Mouse (Mus musculus) midbrain, embryonic 11.5 days (tissue): ENCODE measurements at regions not wholly inside any gene's neighbourhood (a gene's known extent, or its start where the extent isn't known, plus 50 kb on each side); places are given as distances from the start of the nearest gene placed in this dataset.
A peak's percentile ranks its signal among the peaks of the same experiment; 100 is the strongest.
"Not testable (repeated sequence)": the region's sequence is repeated elsewhere in the genome, so short reads cannot be mapped to it uniquely, and the experiment has no call there.

Experiments used
- ATAC-seq: fragments of 200-750 bp; cut with Nextera tagmentation; 2 replicates; pipeline ENCODE4 v1.8.0; 2017; ENCODE audit warnings: moderate TSS enrichment, moderate library complexity; ENCODE audit not compliant: low FRiP score
- DNase-seq: peaks from one replicate; pipeline ENCODE4 v3.0.0; 2015; ENCODE audit warnings: low spot score; ENCODE audit errors: missing footprints
- H3K27ac ChIP-seq: fragments of 300-500 bp; sonication (generic); 2 replicates; pipeline ENCODE4 v1.5.1; 2014; ENCODE audit warnings: low read depth, low read length
- H3K27me3 ChIP-seq: fragments of 300-500 bp; sonication (generic); 2 replicates; pipeline ENCODE4 v1.6.1; 2014; ENCODE audit warnings: mild to moderate bottlenecking, low read length, moderate library complexity, mixed read lengths; ENCODE audit not compliant: control insufficient read depth, insufficient read depth
- H3K36me3 ChIP-seq: fragments of 300-500 bp; sonication (generic); 2 replicates; pipeline ENCODE4 v1.6.1; 2014; ENCODE audit warnings: mild to moderate bottlenecking, low read length, moderate library complexity, mixed read lengths; ENCODE audit not compliant: control insufficient read depth, insufficient read depth
- H3K4me1 ChIP-seq: fragments of 300-500 bp; sonication (generic); 2 replicates; pipeline ENCODE4 v1.6.1; 2014; ENCODE audit warnings: low read length; ENCODE audit not compliant: control insufficient read depth, insufficient read depth
- H3K4me2 ChIP-seq: fragments of 300-500 bp; sonication (generic); 2 replicates; pipeline ENCODE4 v1.6.1; 2014; ENCODE audit warnings: mild to moderate bottlenecking, moderate library complexity
- H3K4me3 ChIP-seq: fragments of 300-500 bp; sonication (generic); 2 replicates; pipeline ENCODE4 v1.5.1; 2014; ENCODE audit warnings: low read depth, low read length
- H3K9ac ChIP-seq: fragments of 300-500 bp; sonication (generic); 2 replicates; pipeline ENCODE4 v1.6.1; 2014; ENCODE audit warnings: low read length
- H3K9me3 ChIP-seq: fragments of 300-500 bp; sonication (generic); 2 replicates; pipeline ENCODE4 v1.6.1; 2016; ENCODE audit warnings: low read length; ENCODE audit not compliant: control insufficient read depth
- WGBS: fragments of 180-500 bp; shearing (Covaris S2); extraction: QIAGEN DNeasy Blood & Tissue Kit; methylation state at CpG from one replicate; pipeline ENCODE4 v1.1.7; 2014; 5-methylcytosine and 5-hydroxymethylcytosine counted together

GRCm38 (mm10) chr11:113148198-113148537 is 366.1 kb downstream of the Sox9 start:
- 93% methylated on average over 9 of the region's 9 CpGs for WGBS
- H3K4me2 ChIP-seq, result no peak overlapping the region
- no peaks in the 10 kb centered on the region; the same call in 1 of the 2 replicates for H3K27me3 ChIP-seq
- H3K4me1 ChIP-seq, result peaks cover 16% of the 10 kb centered on the region
- no peak overlapping the region for H3K27ac ChIP-seq
- H3K4me3 ChIP-seq, result no peak overlapping the region
- no peaks in the 10 kb centered on the region for H3K9me3 ChIP-seq
- DNase-seq (no peak), ATAC-seq (no peak)
- no peak overlapping the region for H3K9ac ChIP-seq
- no peaks in the 10 kb centered on the region for H3K36me3 ChIP-seq

- H3K27me3 ChIP-seq, result no peaks in the 10 kb centered on the region
- H3K4me3 ChIP-seq, result no peak overlapping the region
- ATAC-seq, result no peak
- no peak overlapping the region for H3K9ac ChIP-seq
- DNase-seq, result no peak
- H3K9me3 ChIP-seq, result no peaks in the 10 kb centered on the region
- H3K27ac ChIP-seq, result no peak overlapping the region
- peaks cover 9% of the 10 kb centered on the region for H3K4me1 ChIP-seq
- no peak overlapping the region for H3K4me2 ChIP-seq
- no peaks in the 10 kb centered on the region for H3K36me3 ChIP-seq
- WGBS, result 86% methylated on average over 6 of the region's 6 CpGs
Observed at GRCm38 (mm10) chr11:113155515-113155914, 373.5 kb downstream of the Sox9 start.

- ATAC-seq, result peak; percentile 43
- H3K9ac ChIP-seq, result no peak overlapping the region; the same call in 1 of the 2 replicates
- WGBS, result 7% methylated on average over 3 of the region's 3 CpGs
- no peak for DNase-seq
- no peak overlapping the region for H3K27ac ChIP-seq
- H3K4me3 ChIP-seq, result no peak overlapping the region
- H3K27me3 ChIP-seq, result no peaks in the 10 kb centered on the region; the same call in 1 of the 2 replicates
- no peaks in the 10 kb centered on the region for H3K36me3 ChIP-seq
- no peak overlapping the region for H3K4me2 ChIP-seq
- H3K9me3 ChIP-seq, result no peaks in the 10 kb centered on the region
- peaks cover 40% of the 10 kb centered on the region for H3K4me1 ChIP-seq
Observed at GRCm38 (mm10) chr11:113163941-113164340, 381.9 kb downstream of the Sox9 start.

GRCm38 (mm10) chr11:113164510-113164909 is 382.5 kb downstream of the Sox9 start:
- no peaks in the 10 kb centered on the region for H3K36me3 ChIP-seq
- no peak for ATAC-seq
- 4% methylated on average over 10 of the region's 10 CpGs for WGBS
- H3K4me3 ChIP-seq, result no peak overlapping the region
- no peaks in the 10 kb centered on the region; the same call in 1 of the 2 replicates for H3K27me3 ChIP-seq
- no peaks in the 10 kb centered on the region for H3K9me3 ChIP-seq
- H3K4me2 ChIP-seq, result peak overlapping the region; percentile 39
- no peak overlapping the region; the same call in 1 of the 2 replicates for H3K27ac ChIP-seq
- peak overlapping the region; percentile 17; the same call in 1 of the 2 replicates for H3K9ac ChIP-seq
- H3K4me1 ChIP-seq, result peaks cover 37% of the 10 kb centered on the region
- DNase-seq, result peak; percentile 94

- Histone ChIP-seq H3K27me3 (no peaks in the 10 kb centered on the region; the same call in 1 of the 2 replicates), H3K36me3 (no peaks in the 10 kb centered on the region), H3K4me3 (0 out of 2 replicates have a peak overlapping the region, but pooled peaks have one; percentile 6), H3K9me3 (no peaks in the 10 kb centered on the region), H3K9ac (peak overlapping the region; percentile 17; the same call in 1 of the 2 replicates), H3K27ac (peak overlapping the region; percentile 17; the same call in 1 of the 2 replicates), H3K4me1 (peaks cover 31% of the 10 kb centered on the region), H3K4me2 (peak overlapping the region; percentile 39)
- WGBS, result 8% methylated on average over 23 of the region's 23 CpGs
- ATAC-seq, result peak; percentile 70
- DNase-seq, result peak; percentile 100
Observed at GRCm38 (mm10) chr11:113165069-113165795, 383.2 kb downstream of the Sox9 start.

GRCm38 (mm10) chr11:113166517-113166916 is 384.5 kb downstream of the Sox9 start:
- Histone ChIP-seq H3K27ac (no peak overlapping the region), H3K4me3 (no peak overlapping the region)
- no peak for ATAC-seq

GRCm38 (mm10) chr11:113172497-113173140 is 390.6 kb downstream of the Sox9 start:
- peak; percentile 99 for DNase-seq
- Histone ChIP-seq H3K36me3 (no peaks in the 10 kb centered on the region), H3K4me1 (peaks cover 21% of the 10 kb centered on the region), H3K4me2 (peak overlapping the region; percentile 56), H3K4me3 (peak overlapping the region; percentile 30), H3K9me3 (no peaks in the 10 kb centered on the region), H3K27ac (no peak overlapping the region; the same call in 1 of the 2 replicates), H3K27me3 (peaks cover 5% of the 10 kb centered on the region; the same call in 1 of the 2 replicates), H3K9ac (peak overlapping the region; percentile 54)
- WGBS, result 27% methylated on average over 15 of the region's 16 CpGs
- peak; percentile 61 for ATAC-seq

More at GRCm38 (mm10) chr11:113166517-113166916, 384.5 kb downstream of the Sox9 start:
- WGBS, result 82% methylated on average over 4 of the region's 4 CpGs
- peaks cover 36% of the 10 kb centered on the region for H3K4me1 ChIP-seq
- no peak for DNase-seq
- H3K9ac ChIP-seq, result no peak overlapping the region
- H3K4me2 ChIP-seq, result no peak overlapping the region
- no peaks in the 10 kb centered on the region for H3K36me3 ChIP-seq
- H3K9me3 ChIP-seq, result no peaks in the 10 kb centered on the region
- H3K27me3 ChIP-seq, result no peaks in the 10 kb centered on the region; the same call in 1 of the 2 replicates

- Histone ChIP-seq H3K4me2 (peak overlapping the region; percentile 30), H3K4me1 (peaks cover 21% of the 10 kb centered on the region)
- H3K27me3 ChIP-seq, H3K9ac ChIP-seq, DNase-seq, H3K36me3 ChIP-seq, ATAC-seq, H3K27ac ChIP-seq, H3K4me3 ChIP-seq, H3K9me3 ChIP-seq: not testable (repeated sequence)
- 39% methylated on average over 11 of the region's 12 CpGs for WGBS
Observed at GRCm38 (mm10) chr11:113173317-113173716, 391.3 kb downstream of the Sox9 start.

GRCm38 (mm10) chr11:113174011-113174507 is 392.0 kb downstream of the Sox9 start:
- H3K27ac ChIP-seq, result peak overlapping the region; percentile 40
- peak; percentile 92 for DNase-seq
- WGBS, result 50% methylated on average over 5 of the region's 5 CpGs
- peak; percentile 32; the same call in 1 of the 2 replicates for ATAC-seq
- H3K9me3 ChIP-seq, result no peaks in the 10 kb centered on the region
- H3K27me3 ChIP-seq, result peaks cover 8% of the 10 kb centered on the region; the same call in 1 of the 2 replicates
- no peaks in the 10 kb centered on the region for H3K36me3 ChIP-seq
- H3K9ac ChIP-seq, result no peak overlapping the region
- H3K4me2 ChIP-seq, result no peak overlapping the region; the same call in 1 of the 2 replicates
- H3K4me1 ChIP-seq, result peaks cover 21% of the 10 kb centered on the region
- no peak overlapping the region for H3K4me3 ChIP-seq
